Mouse (Mus musculus) CH12.LX (cell line): ENCODE results near the gene Arfip1.

ENCODE experiments used
- CHD1 ChIP-seq: IDR thresholded peaks from 2 replicates; pipeline ENCODE4 v1.6.1; 2012; ENCODE audit warnings: low read depth, low read length, improper control_type of control experiment, inconsistent platforms
- E2F4 ChIP-seq: IDR thresholded peaks from 2 replicates; pipeline ENCODE4 v1.6.1; 2011; ENCODE audit warnings: low read depth, low read length, improper control_type of control experiment; ENCODE audit not compliant: insufficient replicate concordance
- IRF4 ChIP-seq: IDR thresholded peaks from 2 replicates; pipeline ENCODE4 v1.6.1; 2014; ENCODE audit warnings: low read depth, mild to moderate bottlenecking, inconsistent platforms, low read length, improper control_type of control experiment
- MAX ChIP-seq: IDR thresholded peaks from 2 replicates; pipeline ENCODE4 v1.6.1; 2011; ENCODE audit warnings: low read length, improper control_type of control experiment
- MYC ChIP-seq: IDR thresholded peaks from 2 replicates; pipeline ENCODE4 v1.6.1; 2011; ENCODE audit warnings: low read depth, mild to moderate bottlenecking, improper control_type of control experiment, low read length
- POLR2A ChIP-seq: IDR thresholded peaks from 2 replicates; pipeline ENCODE4 v1.6.1; 2011; ENCODE audit warnings: low read depth, mild to moderate bottlenecking, improper control_type of control experiment, low read length
- RAD21 ChIP-seq: IDR thresholded peaks from 2 replicates; pipeline ENCODE4 v1.6.1; 2011; ENCODE audit warnings: low read depth, mild to moderate bottlenecking, low read length, improper control_type of control experiment, moderate library complexity
- USF2 ChIP-seq: conservative IDR thresholded peaks from 2 replicates; pipeline ENCODE4 v1.6.1; 2011; ENCODE audit warnings: low read depth, low read length, improper control_type of control experiment
- ZKSCAN1 ChIP-seq: IDR thresholded peaks from 2 replicates; pipeline ENCODE4 v1.6.1; 2012; ENCODE audit warnings: low read depth, inconsistent platforms, low read length, improper control_type of control experiment, borderline replicate concordance

- no peak for TF ChIP-seq MYC
- TF ChIP-seq ZKSCAN1 = no peak
- no peak for TF ChIP-seq IRF4
- TF ChIP-seq MAX = no peak
- no peak for TF ChIP-seq CHD1
- TF ChIP-seq POLR2A = no peak
- no peak for TF ChIP-seq RAD21
- no peak for TF ChIP-seq E2F4
- TF ChIP-seq USF2 = no peak
Observed at GRCm38 (mm10) chr3:84497718-84498117, 84.7 kb downstream of the Arfip1 start.
